Mouse (Mus musculus) liver, adult 2 months (tissue): ENCODE measurements at regions not wholly inside any gene's neighbourhood (a gene's known extent, or its start where the extent isn't known, plus 50 kb on each side); places are given as distances from the start of the nearest gene placed in this dataset.

Source experiments
- CTCF ChIP-seq: fragments of 200-500 bp; IDR thresholded peaks from 2 replicates; pipeline ENCODE4 v1.5.1; 2011; ENCODE audit warnings: low read depth, low read length, control low read depth
- POLR2A ChIP-seq: fragments of 200-500 bp; IDR thresholded peaks from 2 replicates; pipeline ENCODE4 v1.6.1; 2011; ENCODE audit warnings: low read length, control low read depth; ENCODE audit not compliant: insufficient read depth; ENCODE audit errors: extremely low read depth

DNA sequence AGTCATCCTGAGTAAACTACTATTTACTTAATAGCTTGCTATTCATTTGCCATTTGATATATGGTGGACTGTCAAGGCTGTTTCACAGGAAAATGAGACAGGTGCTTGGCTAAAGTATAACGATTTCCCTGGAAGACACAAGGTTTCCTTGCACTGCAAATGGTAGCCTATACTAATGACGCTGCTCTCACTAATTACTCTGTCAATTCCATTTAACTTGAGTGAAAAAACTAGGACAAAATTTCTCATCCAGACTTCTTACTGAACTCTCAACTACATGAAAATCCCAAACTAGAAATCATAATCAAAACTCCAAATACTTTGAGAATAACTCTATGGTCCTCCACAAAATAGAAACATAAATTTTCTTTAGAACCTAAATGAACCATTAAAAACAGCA lies 609.5 kb downstream of the Rapgef2 start:
- TF ChIP-seq POLR2A (no peak), CTCF (no peak)
